Mouse (Mus musculus) Muller cell, postnatal 12 days (primary cell): ENCODE data around the gene Hp.

ENCODE experiments used
- DNase-seq: peaks from one replicate; pipeline ENCODE4 v3.0.0-alpha.2; 2015; ENCODE audit errors: inconsistent ontology term

Hp gene

DNA sequence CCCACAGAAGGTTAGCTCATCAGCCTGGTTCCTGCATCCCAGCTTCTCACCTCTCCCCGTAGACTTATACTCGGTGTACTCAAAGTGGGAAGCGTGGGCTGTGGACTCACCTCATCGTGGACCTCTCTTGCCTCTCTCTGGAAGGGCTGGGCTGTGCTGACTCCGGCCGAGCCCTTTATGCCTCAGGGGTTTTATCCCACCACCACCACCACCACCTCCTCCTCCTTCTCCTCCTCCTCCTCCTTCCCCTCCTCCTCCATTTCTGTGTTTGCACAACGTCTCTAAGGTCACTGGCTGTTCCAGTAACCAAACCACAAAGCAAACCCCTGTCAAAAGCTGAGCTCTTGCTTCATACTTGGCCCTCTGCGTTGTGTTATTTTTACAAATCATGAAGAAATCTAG is at the start of gene Hp:
Gene Hp, minus strand, starts transcription at position 273 of the 402 bp plus-strand sequence.
- no peak for DNase-seq

DNA sequence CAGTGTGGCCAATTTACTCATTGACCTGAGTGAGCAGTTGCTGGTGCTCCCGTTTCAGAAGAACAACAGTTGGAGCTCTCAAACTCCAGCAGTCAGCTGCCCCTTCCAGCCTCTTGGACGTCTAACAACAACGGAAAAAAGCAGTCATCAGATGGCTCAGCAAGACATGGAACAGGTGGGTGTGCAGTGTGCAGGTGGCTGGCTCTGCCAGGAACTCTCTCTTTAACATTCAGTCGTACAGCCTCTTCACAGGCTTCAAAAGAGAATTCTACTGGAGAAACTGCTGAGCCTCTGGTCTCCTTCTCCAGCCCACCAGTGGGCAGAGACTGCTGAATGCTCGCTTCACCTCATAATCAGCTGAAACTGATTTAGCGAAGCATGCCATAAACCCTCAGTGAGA is 49.7 kb upstream of the Hp start:
- DNase-seq = no peak

- no peak for DNase-seq
These were observed 36.6 kb upstream of the Hp start for GRCm38 (mm10) chr8:109615569-109615968.

- no peak for DNase-seq
These were observed 35.6 kb upstream of the Hp start, which contains the start of gene Pkd1l3 for GRCm38 (mm10) chr8:109614243-109615210. Gene Pkd1l3, plus strand, starts transcription at chr8:109614517.

DNA sequence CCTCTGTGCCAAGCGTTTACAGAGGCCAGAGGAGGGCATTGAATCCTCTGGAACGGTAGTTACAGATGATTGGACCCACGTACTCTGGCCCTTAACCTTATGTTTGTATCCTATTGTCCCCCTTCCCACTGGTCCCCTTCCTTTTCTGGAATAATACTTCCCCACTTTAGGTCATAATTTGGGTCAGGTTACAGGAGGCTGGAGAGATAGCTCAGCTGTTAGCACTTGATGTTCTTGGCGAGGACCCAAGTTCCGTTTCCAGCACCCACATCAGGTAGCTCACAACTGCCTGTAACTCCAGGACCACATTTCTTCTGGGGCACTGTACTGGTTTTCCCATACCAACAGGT is 30.2 kb upstream of the Hp start:
- DNase-seq = no peak

DNA sequence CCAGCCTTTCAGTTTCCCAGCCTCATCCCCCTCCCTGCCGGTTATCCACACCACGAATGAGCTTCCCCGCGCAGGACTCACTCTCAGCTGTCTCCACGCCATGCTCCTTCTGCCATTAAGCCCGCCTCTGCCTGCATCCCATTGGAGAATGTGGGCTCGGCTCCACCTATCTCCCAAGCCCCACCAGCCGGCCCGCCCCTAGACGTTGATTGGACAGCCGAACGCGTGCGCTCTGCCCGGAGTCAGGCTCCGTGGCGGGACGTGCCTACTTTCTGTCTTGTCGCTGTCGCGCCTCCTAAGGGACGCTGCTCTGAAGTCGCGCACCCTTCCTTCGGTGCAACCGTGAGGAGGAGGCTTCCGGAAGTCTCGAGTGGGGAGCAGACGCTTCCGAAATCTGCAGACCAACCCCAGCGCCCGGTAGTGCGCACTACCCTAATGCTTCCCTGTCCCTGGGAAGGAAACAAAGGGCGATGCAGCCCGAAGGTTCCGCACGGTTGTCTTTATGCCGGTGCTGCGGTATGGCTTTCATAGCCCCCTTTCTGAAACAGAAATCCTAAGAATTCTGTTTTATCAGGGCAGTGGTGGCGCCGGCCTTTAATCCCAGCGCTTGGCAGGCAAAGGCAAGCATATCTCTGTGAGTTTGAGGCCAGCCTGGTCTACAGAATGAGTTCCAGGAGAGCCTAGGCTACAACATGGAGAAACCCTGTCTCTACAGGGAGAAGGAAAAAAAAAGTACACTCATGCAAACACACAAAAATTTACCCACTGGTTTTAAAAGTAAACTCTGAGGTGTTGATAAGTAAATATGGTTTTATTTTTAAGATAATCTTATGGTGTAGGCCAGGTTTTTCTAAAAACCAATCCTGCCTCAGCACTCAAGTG is 29.5 kb upstream of the Hp start, which contains the start of gene Dhodh:
Gene Dhodh, minus strand, starts transcription at position 403 of the 882 bp plus-strand sequence.
- peak; percentile 97 for DNase-seq

- DNase-seq = peak; percentile 7
These were observed 28.7 kb upstream of the Hp start for GRCm38 (mm10) chr8:109607650-109608049.

GRCm38 (mm10) chr8:109606725-109607124 is 27.8 kb upstream of the Hp start:
- DNase-seq = no peak

DNA sequence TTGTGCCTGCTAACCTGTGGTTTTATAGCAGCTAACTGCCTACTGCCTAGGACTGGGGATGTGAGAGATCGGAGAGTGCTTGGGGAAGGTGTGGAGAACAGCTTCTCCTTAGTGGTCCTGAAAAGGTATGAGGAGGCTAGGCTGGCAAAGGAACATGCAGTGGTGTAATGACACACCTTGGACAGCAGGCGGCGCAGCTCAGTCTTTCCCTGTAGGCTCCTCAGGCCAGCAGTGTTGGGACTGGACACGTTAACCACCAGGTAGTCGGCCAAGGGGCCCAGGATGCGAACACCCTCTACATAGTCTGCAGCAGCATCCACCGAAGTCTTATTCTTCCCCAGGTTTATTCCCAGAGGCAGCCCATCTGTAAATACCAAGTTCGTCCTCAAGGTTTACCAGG is 16.9 kb upstream of the Hp start:
- DNase-seq = peak; percentile 16

- DNase-seq = peak; percentile 7
These were observed 14.3 kb upstream of the Hp start for GRCm38 (mm10) chr8:109593117-109593788.

GRCm38 (mm10) chr8:109592164-109592563 is 13.2 kb upstream of the Hp start:
- DNase-seq = no peak

- no peak for DNase-seq
These were observed 12.4 kb upstream of the Hp start for GRCm38 (mm10) chr8:109591367-109591766.

GRCm38 (mm10) chr8:109590901-109591300 is 11.9 kb upstream of the Hp start:
- no peak for DNase-seq

DNA sequence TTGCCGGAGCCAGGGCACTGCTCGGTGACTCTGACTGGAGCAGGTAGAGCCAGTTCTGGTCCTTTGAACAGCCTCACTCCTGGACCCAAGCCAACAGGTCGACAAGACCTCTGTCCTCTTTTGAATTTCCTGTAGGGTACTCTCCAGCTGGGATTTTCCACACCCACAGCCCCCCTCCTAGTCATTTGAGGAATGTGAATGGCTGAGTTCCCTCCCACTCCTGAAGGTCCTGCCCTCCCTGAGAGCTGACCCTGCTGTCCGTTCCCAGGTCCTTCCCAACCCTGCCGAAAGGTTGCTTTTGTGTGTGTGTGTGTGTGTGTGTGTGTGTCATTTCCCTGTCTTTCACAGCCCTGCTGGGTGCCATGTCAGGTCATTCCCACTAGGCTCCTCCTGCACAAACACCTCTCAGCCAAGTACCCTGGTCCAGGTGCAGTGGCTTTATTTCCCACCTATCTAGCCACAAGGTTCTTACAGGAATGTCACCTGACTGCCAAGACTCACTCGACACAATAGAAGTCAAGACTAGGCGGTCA is 8.1 kb upstream of the Hp start:
- DNase-seq = no peak

DNA sequence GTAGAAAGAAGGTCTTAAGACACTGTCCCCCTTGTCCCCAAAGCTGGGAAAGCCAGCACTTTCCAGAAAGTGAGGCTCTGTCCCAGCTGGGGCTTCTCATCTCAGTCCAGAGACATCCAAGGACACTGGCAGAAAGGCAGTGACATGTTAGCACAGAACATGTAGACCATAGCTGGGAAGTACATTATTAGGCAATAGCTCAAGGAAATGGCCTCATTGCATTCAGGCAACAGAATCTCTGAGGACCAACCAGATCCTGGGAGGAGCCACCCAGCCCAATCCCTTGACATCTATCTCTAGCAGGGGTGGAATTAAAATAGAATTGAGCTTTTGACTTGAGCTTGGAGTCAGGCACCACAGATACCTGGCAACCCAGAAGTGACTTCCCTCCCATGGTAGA is 6.7 kb upstream of the Hp start:
- DNase-seq = no peak

GRCm38 (mm10) chr8:109584830-109585229 is 5.9 kb upstream of the Hp start:
- no peak for DNase-seq

DNA sequence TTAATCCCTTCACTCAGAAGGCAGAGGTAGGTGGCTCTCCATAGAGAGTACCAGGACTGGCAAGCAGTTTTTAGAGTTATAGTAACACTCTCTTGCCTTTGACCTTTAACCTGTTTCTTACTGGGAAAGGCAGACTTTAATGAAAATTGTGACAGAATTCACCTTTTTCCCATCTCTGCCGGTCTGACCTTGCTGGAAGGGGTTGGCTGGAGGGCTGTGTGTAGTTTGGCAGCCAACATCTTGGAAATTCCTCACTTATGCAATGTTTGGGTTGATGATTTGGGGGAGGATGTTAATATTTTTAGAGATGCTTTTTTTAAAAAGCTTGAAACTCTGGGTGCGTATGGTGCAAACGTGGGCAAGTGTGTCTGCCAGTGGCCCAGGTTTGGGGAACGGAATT is 5.3 kb upstream of the Hp start:
- DNase-seq = no peak

GRCm38 (mm10) chr8:109576311-109576710 is 2.7 kb downstream of the Hp start:
- no peak for DNase-seq

DNA sequence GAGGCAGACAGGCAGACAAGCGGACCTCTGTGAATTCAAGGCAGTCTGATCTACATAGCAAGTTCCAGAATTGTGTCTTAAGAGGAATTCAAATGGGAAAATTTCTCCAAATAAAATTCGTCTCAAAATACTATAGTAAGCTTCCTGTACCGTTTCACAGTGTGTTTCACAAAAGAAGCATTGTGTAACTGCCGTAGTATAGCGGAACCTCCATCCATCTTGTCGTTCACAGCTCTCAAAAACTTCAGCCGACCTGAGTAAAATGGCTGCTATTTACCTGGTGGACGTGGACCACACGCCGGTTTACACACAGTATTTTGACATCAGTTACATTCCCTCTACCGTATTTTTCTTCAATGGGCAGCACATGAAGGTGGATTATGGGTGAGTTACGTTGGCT is 7.8 kb downstream of the Hp start:
- DNase-seq = no peak

DNA sequence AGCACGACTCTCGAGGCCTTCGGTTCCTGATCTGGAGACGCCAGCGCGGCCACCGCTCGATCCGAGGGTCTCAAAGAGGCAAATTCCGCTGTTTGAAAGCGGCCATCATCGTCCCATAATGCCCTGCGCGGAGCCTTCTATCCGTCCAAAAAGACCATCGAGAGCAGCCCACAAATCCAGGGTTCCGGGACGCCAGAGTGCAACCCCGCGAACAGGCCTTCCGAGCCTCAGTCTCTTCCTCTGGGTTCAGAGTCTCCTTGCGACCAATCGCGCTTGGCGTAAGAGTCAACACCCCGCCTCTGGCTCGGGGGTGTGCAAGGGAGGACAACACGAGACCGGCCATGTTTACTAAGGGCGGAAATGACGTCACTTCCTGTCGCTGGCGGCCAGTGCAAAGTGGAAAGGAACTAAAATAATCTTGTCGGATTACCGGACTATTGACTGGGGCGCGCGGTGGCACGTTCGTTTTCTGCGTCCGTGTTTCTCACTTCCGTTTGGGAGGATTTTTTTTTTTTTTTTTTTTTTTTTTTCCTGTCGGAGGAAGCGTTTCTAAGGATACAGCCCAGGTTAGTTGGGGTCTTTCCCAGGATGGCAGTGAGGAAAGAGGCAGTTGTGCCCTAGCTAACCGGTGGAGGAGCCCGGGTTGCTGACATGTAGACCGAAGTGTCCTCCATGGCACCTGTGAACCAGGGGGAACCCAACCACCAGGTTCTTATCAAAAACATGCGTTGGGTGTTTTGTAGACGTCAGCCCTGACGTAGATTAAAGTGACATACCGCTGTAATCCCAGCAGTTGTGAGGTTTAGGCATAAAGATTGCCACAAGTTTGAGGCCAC is 13.3 kb downstream of the Hp start, which contains the start of the genes Dhx38 and Txnl4b:
Gene Dhx38, minus strand, starts transcription at position 364 of the 836 bp plus-strand sequence.
Gene Txnl4b, plus strand, starts transcription at position 395 of the 836 bp plus-strand sequence.
- DNase-seq = peak; percentile 98
